Mouse (Mus musculus): ENCODE results near the gene Brms1. TPM values are rescaled to one million over a fixed set of nuclear protein-coding genes. Genes with fewer than 3 reads are reported as not detected.
A peak's percentile ranks its signal among the peaks of the same experiment; 100 is the strongest.

The Brms1 gene
- polyA plus RNA-seq, 1 experiment from 2014 or later = 27.5 TPM

- H3K4me3 ChIP-seq (ENCODE audit: control insufficient read depth in 1 of 2, insufficient read depth in 1 of 2, low read depth in 1 of 2, low read length in 2 of 2) = peak overlapping the region; percentile 36 to 49
- peaks cover 21 to 29% of the 10 kb centered on the region in 2 experiments for H3K4me1 ChIP-seq (ENCODE audit: control insufficient read depth in 2 of 2, insufficient read depth in 2 of 2, low read length in 2 of 2)
- H3K9me3 ChIP-seq (ENCODE audit: control insufficient read depth, low read length) = no peaks in the 10 kb centered on the region
- peaks cover 12% of the 10 kb centered on the region for H3K27me3 ChIP-seq (ENCODE audit: control insufficient read depth, insufficient read depth, low read length)
- H3K27ac ChIP-seq (replicated peaks in 1 of 2; ENCODE audit: control insufficient read depth in 1 of 2, insufficient read depth in 1 of 2, low read depth in 2 of 2, low read length in 2 of 2) = peak overlapping the region; percentile 33 to 47; a peak in 2 of 4 replicates
- H3K4me2 ChIP-seq (ENCODE audit: low read length) = peak overlapping the region; percentile 89
- no peaks in the 10 kb centered on the region for H3K36me3 ChIP-seq (ENCODE audit: control insufficient read depth, insufficient read depth, low read length)
- ATAC-seq (ENCODE audit: insufficient number of reproducible peaks, insufficient read depth, low FRiP score, low read depth) = no peak
- 1% methylated on average over 20 of the region's 20 CpGs for WGBS
- H3K9ac ChIP-seq (ENCODE audit: low read length) = peak overlapping the region; percentile 64; the same call in 1 of the 2 replicates
Observed at GRCm38 (mm10) chr19:5072389-5073019, 31.4 kb downstream of the Brms1 start.

GRCm38 (mm10) chr19:5073028-5073427 is 31.9 kb downstream of the Brms1 start:
- H3K4me2 ChIP-seq (ENCODE audit: low read length) = peak overlapping the region; percentile 89
- no peak overlapping the region for H3K9ac ChIP-seq (ENCODE audit: low read length)
- H3K4me3 ChIP-seq (ENCODE audit: control insufficient read depth in 1 of 2, insufficient read depth in 1 of 2, low read depth in 1 of 2, low read length in 2 of 2) = peak overlapping the region; percentile 20 to 49; a peak in 2 of 4 replicates
- no peaks in the 10 kb centered on the region for H3K9me3 ChIP-seq (ENCODE audit: control insufficient read depth, low read length)
- peaks cover 12% of the 10 kb centered on the region for H3K27me3 ChIP-seq (ENCODE audit: control insufficient read depth, insufficient read depth, low read length)
- 2% methylated on average over 15 of the region's 15 CpGs for WGBS
- H3K36me3 ChIP-seq (ENCODE audit: control insufficient read depth, insufficient read depth, low read length) = no peaks in the 10 kb centered on the region
- H3K27ac ChIP-seq (replicated peaks in 1 of 2; ENCODE audit: control insufficient read depth in 1 of 2, insufficient read depth in 1 of 2, low read depth in 2 of 2, low read length in 2 of 2) = no peak overlapping the region
- H3K4me1 ChIP-seq (ENCODE audit: control insufficient read depth in 2 of 2, insufficient read depth in 2 of 2, low read length in 2 of 2) = peaks cover 19 to 25% of the 10 kb centered on the region in 2 experiments
- ATAC-seq (ENCODE audit: insufficient number of reproducible peaks, insufficient read depth, low FRiP score, low read depth) = no peak

GRCm38 (mm10) chr19:5073518-5073917 is 32.4 kb downstream of the Brms1 start:
- H3K27ac ChIP-seq (replicated peaks in 1 of 2; ENCODE audit: control insufficient read depth in 1 of 2, insufficient read depth in 1 of 2, low read depth in 2 of 2, low read length in 2 of 2) = no peak overlapping the region
- H3K4me1 ChIP-seq (ENCODE audit: control insufficient read depth in 2 of 2, insufficient read depth in 2 of 2, low read length in 2 of 2) = peaks cover 15 to 20% of the 10 kb centered on the region in 2 experiments
- no peak overlapping the region; a peak in 1 of 4 replicates for H3K4me3 ChIP-seq (ENCODE audit: control insufficient read depth in 1 of 2, insufficient read depth in 1 of 2, low read depth in 1 of 2, low read length in 2 of 2)
- 29% methylated on average over 5 of the region's 5 CpGs for WGBS
- peaks cover 12% of the 10 kb centered on the region for H3K27me3 ChIP-seq (ENCODE audit: control insufficient read depth, insufficient read depth, low read length)
- no peak overlapping the region for H3K4me2 ChIP-seq (ENCODE audit: low read length)
- H3K36me3 ChIP-seq (ENCODE audit: control insufficient read depth, insufficient read depth, low read length) = no peaks in the 10 kb centered on the region
- no peaks in the 10 kb centered on the region for H3K9me3 ChIP-seq (ENCODE audit: control insufficient read depth, low read length)
- no peak overlapping the region for H3K9ac ChIP-seq (ENCODE audit: low read length)
- ATAC-seq (ENCODE audit: insufficient number of reproducible peaks, insufficient read depth, low FRiP score, low read depth) = no peak

- H3K9ac ChIP-seq (ENCODE audit: low read length) = no peak overlapping the region
- 100% methylated on average over 1 of the region's 1 CpGs for WGBS
- H3K4me3 ChIP-seq (ENCODE audit: control insufficient read depth in 1 of 2, insufficient read depth in 1 of 2, low read depth in 1 of 2, low read length in 2 of 2) = no peak overlapping the region
- no peak for ATAC-seq (ENCODE audit: insufficient number of reproducible peaks, insufficient read depth, low FRiP score, low read depth)
- H3K27ac ChIP-seq (replicated peaks in 1 of 2; ENCODE audit: control insufficient read depth in 1 of 2, insufficient read depth in 1 of 2, low read depth in 2 of 2, low read length in 2 of 2) = no peak overlapping the region
- no peaks in the 10 kb centered on the region for H3K9me3 ChIP-seq (ENCODE audit: control insufficient read depth, low read length)
- H3K36me3 ChIP-seq (ENCODE audit: control insufficient read depth, insufficient read depth, low read length) = no peaks in the 10 kb centered on the region
- H3K27me3 ChIP-seq (ENCODE audit: control insufficient read depth, insufficient read depth, low read length) = peaks cover 43% of the 10 kb centered on the region
- no peak overlapping the region for H3K4me2 ChIP-seq (ENCODE audit: low read length)
- no peaks in the 10 kb centered on the region for H3K4me1 ChIP-seq (ENCODE audit: control insufficient read depth in 2 of 2, insufficient read depth in 2 of 2, low read length in 2 of 2)
Observed at GRCm38 (mm10) chr19:5079279-5079678, 38.1 kb downstream of the Brms1 start.

- H3K4me3 ChIP-seq (ENCODE audit: control insufficient read depth in 1 of 2, insufficient read depth in 1 of 2, low read depth in 1 of 2, low read length in 2 of 2) = no peak overlapping the region
- H3K27ac ChIP-seq (replicated peaks in 1 of 2; ENCODE audit: control insufficient read depth in 1 of 2, insufficient read depth in 1 of 2, low read depth in 2 of 2, low read length in 2 of 2) = no peak overlapping the region
- 54% methylated on average over 18 of the region's 18 CpGs for WGBS
- no peak overlapping the region for H3K4me2 ChIP-seq (ENCODE audit: low read length)
- no peaks in the 10 kb centered on the region for H3K36me3 ChIP-seq (ENCODE audit: control insufficient read depth, insufficient read depth, low read length)
- no peak for ATAC-seq (ENCODE audit: insufficient number of reproducible peaks, insufficient read depth, low FRiP score, low read depth)
- no peak overlapping the region for H3K9ac ChIP-seq (ENCODE audit: low read length)
- no peaks in the 10 kb centered on the region for H3K9me3 ChIP-seq (ENCODE audit: control insufficient read depth, low read length)
- H3K27me3 ChIP-seq (ENCODE audit: control insufficient read depth, insufficient read depth, low read length) = peaks cover 63% of the 10 kb centered on the region
- H3K4me1 ChIP-seq (ENCODE audit: control insufficient read depth in 2 of 2, insufficient read depth in 2 of 2, low read length in 2 of 2) = peaks cover 8 to 9% of the 10 kb centered on the region in 2 experiments; a peak in 3 of 4 replicates
Observed at GRCm38 (mm10) chr19:5082005-5082404, 40.9 kb downstream of the Brms1 start.

- Histone ChIP-seq H3K4me2 (ENCODE audit: low read length) (no peak overlapping the region), H3K36me3 (ENCODE audit: control insufficient read depth, insufficient read depth, low read length) (no peaks in the 10 kb centered on the region), H3K27ac (replicated peaks in 1 of 2; ENCODE audit: control insufficient read depth in 1 of 2, insufficient read depth in 1 of 2, low read depth in 2 of 2, low read length in 2 of 2) (no peak overlapping the region), H3K9me3 (ENCODE audit: control insufficient read depth, low read length) (no peaks in the 10 kb centered on the region), H3K4me1 (ENCODE audit: control insufficient read depth in 2 of 2, insufficient read depth in 2 of 2, low read length in 2 of 2) (peaks cover 10 to 13% of the 10 kb centered on the region in 2 experiments), H3K9ac (ENCODE audit: low read length) (no peak overlapping the region), H3K27me3 (ENCODE audit: control insufficient read depth, insufficient read depth, low read length) (peaks cover 63% of the 10 kb centered on the region), H3K4me3 (ENCODE audit: control insufficient read depth in 1 of 2, insufficient read depth in 1 of 2, low read depth in 1 of 2, low read length in 2 of 2) (no peak overlapping the region)
- 51% methylated on average over 24 of the region's 24 CpGs for WGBS
- no peak for ATAC-seq (ENCODE audit: insufficient number of reproducible peaks, insufficient read depth, low FRiP score, low read depth)
Observed at GRCm38 (mm10) chr19:5082596-5082995, 41.4 kb downstream of the Brms1 start.

- Histone ChIP-seq H3K36me3 (ENCODE audit: control insufficient read depth, insufficient read depth, low read length) (no peaks in the 10 kb centered on the region), H3K27me3 (ENCODE audit: control insufficient read depth, insufficient read depth, low read length) (peaks cover 63% of the 10 kb centered on the region), H3K4me1 (ENCODE audit: control insufficient read depth in 2 of 2, insufficient read depth in 2 of 2, low read length in 2 of 2) (peaks cover 13 to 18% of the 10 kb centered on the region in 2 experiments), H3K4me2 (ENCODE audit: low read length) (no peak overlapping the region), H3K9ac (ENCODE audit: low read length) (no peak overlapping the region), H3K9me3 (ENCODE audit: control insufficient read depth, low read length) (no peaks in the 10 kb centered on the region), H3K27ac (replicated peaks in 1 of 2; ENCODE audit: control insufficient read depth in 1 of 2, insufficient read depth in 1 of 2, low read depth in 2 of 2, low read length in 2 of 2) (no peak overlapping the region), H3K4me3 (ENCODE audit: control insufficient read depth in 1 of 2, insufficient read depth in 1 of 2, low read depth in 1 of 2, low read length in 2 of 2) (peak overlapping the region; percentile 51 to 54; a peak in 2 of 4 replicates)
- WGBS = 68% methylated on average over 3 of the region's 3 CpGs
- no peak for ATAC-seq (ENCODE audit: insufficient number of reproducible peaks, insufficient read depth, low FRiP score, low read depth)
Observed at GRCm38 (mm10) chr19:5083961-5084833, 43.0 kb downstream of the Brms1 start.
